Comparison of ENCODE assay signal across 10 mouse cellular contexts in the genomic region with DNA sequence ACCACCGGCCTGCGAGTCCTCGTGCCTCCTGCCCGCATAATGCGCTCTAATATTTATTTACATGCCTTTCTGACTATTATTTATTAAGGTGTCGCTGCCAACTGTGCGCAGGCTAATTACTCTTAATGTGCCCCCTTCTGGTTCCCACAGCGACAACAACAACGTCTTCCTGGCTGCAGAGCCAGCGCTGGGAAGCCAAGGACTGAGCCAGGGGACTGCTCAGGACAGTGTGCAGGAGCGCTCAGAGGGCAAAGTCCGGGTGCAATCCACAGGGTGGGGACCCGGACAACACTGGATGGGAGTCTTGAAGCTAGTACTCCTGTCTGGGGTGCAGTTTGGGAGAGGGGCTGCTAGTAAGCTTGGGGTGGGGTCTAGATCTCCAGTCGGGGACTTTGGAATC.
DNase-seq lines count a peak whose midpoint lies in the region; ATAC-seq lines count a peak whose summit lies in the region.
"Had no signal": no experiment of that assay in that cellular context is flagged by ENCODE, and none has a peak within 500 bp of the region (broad histone marks: within the 10 kb centered on the region; RNA-seq: fewer than 3 reads in every experiment).

No protein-coding gene starts in this region.

- H3K4me3 ChIP-seq in embryonic facial prominence, embryonic 10.5 days = peak overlapping the region; percentile 44
- no peak overlapping the region for H3K4me3 ChIP-seq in forebrain, embryonic 14.5 days (ENCODE audit: low read depth, low read length)
- 0 out of 2 replicates have a peak overlapping the region, but pooled peaks have one; percentile 23 for H3K4me3 ChIP-seq in kidney, embryonic 15.5 days (replicated peaks)
- H3K4me3 ChIP-seq in midbrain, embryonic 10.5 days = peak overlapping the region; percentile 38
- H3K4me3 ChIP-seq: liver, embryonic 15.5 days had no signal

- no peaks in the 10 kb centered on the region for H3K9me3 ChIP-seq in embryonic facial prominence, embryonic 10.5 days
- H3K9me3 ChIP-seq in forebrain, embryonic 14.5 days (replicated peaks; ENCODE audit: control insufficient read depth, low read length) = no peaks in the 10 kb centered on the region
- H3K9me3 ChIP-seq in kidney, embryonic 15.5 days (replicated peaks) = no peaks in the 10 kb centered on the region
- no peaks in the 10 kb centered on the region for H3K9me3 ChIP-seq in midbrain, embryonic 10.5 days (replicated peaks)
- H3K9me3 ChIP-seq: liver, embryonic 15.5 days had no signal

- ATAC-seq in forebrain, embryonic 14.5 days = peak; percentile 38
- 0 out of 2 replicates have a peak, but pooled peaks have one; percentile 50 for ATAC-seq in kidney, embryonic 15.5 days (replicated peaks; ENCODE audit: low FRiP score)
- ATAC-seq: Patski had no signal

- DNase-seq in embryonic facial prominence, embryonic 10.5 days (ENCODE audit: low spot score) = no peak
- peak; percentile 62 for DNase-seq in forebrain, embryonic 14.5 days (ENCODE audit: low spot score)
- no peak for DNase-seq in midbrain, embryonic 10.5 days (ENCODE audit: low spot score)
- DNase-seq in ovary, postnatal 36 days (ENCODE audit: low spot score) = no peak
- DNase-seq in right cerebral cortex, adult 18-20 months = no peak
- no peak for DNase-seq in natural killer cell, adult 2 months (ENCODE audit: low spot score in 2 of 2)
- no peak for DNase-seq in left cerebral cortex, adult 8-10 months (ENCODE audit: low spot score in 2 of 2)

- WGBS in embryonic facial prominence, embryonic 10.5 days = 4% methylated on average over 14 of the region's 14 CpGs
- WGBS in forebrain, embryonic 14.5 days = under 1% methylated on average over 14 of the region's 14 CpGs
- 2% methylated on average over 14 of the region's 14 CpGs for WGBS in kidney, embryonic 15.5 days
- WGBS in midbrain, embryonic 10.5 days = 3% methylated on average over 14 of the region's 14 CpGs

- peak overlapping the region; percentile 38; the same call in 1 of the 2 replicates for H3K9ac ChIP-seq in forebrain, embryonic 14.5 days (ENCODE audit: low read length)
- no peak overlapping the region for H3K9ac ChIP-seq in kidney, embryonic 15.5 days
- H3K9ac ChIP-seq: liver, embryonic 15.5 days had no signal

- H3K4me2 ChIP-seq in forebrain, embryonic 14.5 days (ENCODE audit: low read length) = peak overlapping the region; percentile 43
- peak overlapping the region; percentile 53 for H3K4me2 ChIP-seq in kidney, embryonic 15.5 days
- H3K4me2 ChIP-seq: liver, embryonic 15.5 days had no signal

- peaks cover 63% of the 10 kb centered on the region for H3K27me3 ChIP-seq in embryonic facial prominence, embryonic 10.5 days (replicated peaks; ENCODE audit: low read depth, poor library complexity, severe bottlenecking)
- H3K27me3 ChIP-seq in forebrain, embryonic 14.5 days (replicated peaks; ENCODE audit: control insufficient read depth, insufficient read depth, low read length) = peaks cover 18% of the 10 kb centered on the region; the same call in 1 of the 2 replicates
- peaks cover 33% of the 10 kb centered on the region; the same call in 1 of the 2 replicates for H3K27me3 ChIP-seq in kidney, embryonic 15.5 days
- H3K27me3 ChIP-seq in midbrain, embryonic 10.5 days (ENCODE audit: low read depth, poor library complexity, severe bottlenecking) = peaks cover 62% of the 10 kb centered on the region
- H3K27me3 ChIP-seq: Patski had no signal

- H3K36me3 ChIP-seq in embryonic facial prominence, embryonic 10.5 days (replicated peaks) = no peaks in the 10 kb centered on the region
- no peaks in the 10 kb centered on the region for H3K36me3 ChIP-seq in forebrain, embryonic 14.5 days (ENCODE audit: control insufficient read depth, insufficient read depth, low read length)
- no peaks in the 10 kb centered on the region for H3K36me3 ChIP-seq in kidney, embryonic 15.5 days
- H3K36me3 ChIP-seq in midbrain, embryonic 10.5 days = no peaks in the 10 kb centered on the region
- H3K36me3 ChIP-seq: liver, embryonic 15.5 days had no signal

- no peak overlapping the region for H3K27ac ChIP-seq in embryonic facial prominence, embryonic 10.5 days (replicated peaks)
- H3K27ac ChIP-seq in forebrain, embryonic 14.5 days (ENCODE audit: low read depth, low read length) = no peak overlapping the region
- no peak overlapping the region for H3K27ac ChIP-seq in kidney, embryonic 15.5 days
- H3K27ac ChIP-seq in midbrain, embryonic 10.5 days (replicated peaks) = peak overlapping the region; percentile 17; the same call in 1 of the 2 replicates
- H3K27ac ChIP-seq: liver, embryonic 15.5 days had no signal

- peaks cover 28% of the 10 kb centered on the region for H3K4me1 ChIP-seq in embryonic facial prominence, embryonic 10.5 days
- H3K4me1 ChIP-seq in forebrain, embryonic 14.5 days (ENCODE audit: control insufficient read depth, insufficient read depth, low read length) = peaks cover 19% of the 10 kb centered on the region
- peaks cover 27% of the 10 kb centered on the region for H3K4me1 ChIP-seq in kidney, embryonic 15.5 days
- H3K4me1 ChIP-seq in midbrain, embryonic 10.5 days = peaks cover 30% of the 10 kb centered on the region
- H3K4me1 ChIP-seq: liver, embryonic 15.5 days had no signal
